8 mouse cellular contexts compared by ENCODE assay signal in the genomic region with DNA sequence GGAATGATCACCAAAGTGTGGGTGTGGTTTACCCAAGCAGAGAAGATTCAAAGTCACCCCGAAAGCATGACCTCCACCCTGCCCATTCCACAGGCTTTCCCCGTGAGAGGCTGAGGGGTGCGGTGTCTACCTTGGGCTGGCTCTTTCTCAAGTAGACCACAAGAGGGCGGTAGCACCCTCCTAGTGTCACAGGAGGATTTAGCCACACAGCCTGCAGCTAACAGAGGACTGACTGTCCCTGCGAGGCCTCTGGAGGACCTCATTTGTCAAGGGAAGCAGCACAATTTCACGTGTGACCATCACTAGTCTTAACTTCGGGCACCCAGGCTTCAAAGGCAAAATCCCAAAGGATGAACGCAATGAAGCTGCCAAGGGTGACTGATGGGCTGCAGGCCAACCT. TPM values are rescaled to one million over a fixed set of nuclear protein-coding genes. Genes with fewer than 3 reads are reported as not detected.
DNase-seq lines count a peak whose midpoint lies in the region; ATAC-seq and TF ChIP-seq lines count a peak whose summit lies in the region.

No protein-coding gene starts in this region.

- peak; percentile 87 for TF ChIP-seq CTCF in E14TG2a.4 (conservative IDR thresholded peaks at IDR 0.05; ENCODE audit: low read length)
- TF ChIP-seq CTCF in kidney, postnatal 0 days (IDR thresholded peaks at IDR 0.05; ENCODE audit: low read depth): peak; percentile 95
- TF ChIP-seq CTCF in liver, postnatal 0 days (IDR thresholded peaks at IDR 0.05; ENCODE audit: low read depth): peak; percentile 92

- no peak for TF ChIP-seq EP300 in liver, postnatal 0 days (IDR thresholded peaks at IDR 0.05; ENCODE audit: low read depth)

- peaks cover 25% of the 10 kb centered on the region for H3K27me3 ChIP-seq in E14TG2a.4 (ENCODE audit: insufficient read depth, low read length)
- no peaks in the 10 kb centered on the region for H3K27me3 ChIP-seq in embryonic facial prominence, embryonic 11.5 days (ENCODE audit: control insufficient read depth, insufficient read depth, low read length)
- 0 out of 2 replicates have a peak, but pooled peaks cover 7% of the 10 kb centered on the region for H3K27me3 ChIP-seq in heart, embryonic 16.5 days (ENCODE audit: control insufficient read depth, insufficient read depth, low read length)
- no peaks in the 10 kb centered on the region for H3K27me3 ChIP-seq in kidney, postnatal 0 days (ENCODE audit: insufficient read depth, low read length)
- 0 out of 2 replicates have a peak, but pooled peaks cover 3% of the 10 kb centered on the region for H3K27me3 ChIP-seq in liver, postnatal 0 days (ENCODE audit: insufficient read depth, low read length)
- no peaks in the 10 kb centered on the region for H3K27me3 ChIP-seq in neural tube, embryonic 13.5 days

- H3K9ac ChIP-seq in embryonic facial prominence, embryonic 11.5 days (replicated peaks; ENCODE audit: low read length): no peak overlapping the region
- no peak overlapping the region for H3K9ac ChIP-seq in heart, embryonic 16.5 days (ENCODE audit: low read length)
- no peak overlapping the region for H3K9ac ChIP-seq in kidney, postnatal 0 days (ENCODE audit: low read depth, low read length)
- H3K9ac ChIP-seq in liver, postnatal 0 days (replicated peaks): no peak overlapping the region
- H3K9ac ChIP-seq in neural tube, embryonic 13.5 days: no peak overlapping the region

- peaks cover 14% of the 10 kb centered on the region; the same call in 1 of the 2 replicates for H3K4me1 ChIP-seq in E14TG2a.4 (replicated peaks; ENCODE audit: low read depth, low read length)
- no peaks in the 10 kb centered on the region for H3K4me1 ChIP-seq in embryonic facial prominence, embryonic 11.5 days (ENCODE audit: control insufficient read depth, insufficient read depth, low read length)
- H3K4me1 ChIP-seq in heart, embryonic 16.5 days (ENCODE audit: control insufficient read depth, insufficient read depth, low read length): peaks cover 14% of the 10 kb centered on the region; the same call in 1 of the 2 replicates
- H3K4me1 ChIP-seq in kidney, postnatal 0 days (replicated peaks; ENCODE audit: insufficient read depth, low read length): no peaks in the 10 kb centered on the region
- H3K4me1 ChIP-seq in liver, postnatal 0 days (ENCODE audit: insufficient read depth): no peaks in the 10 kb centered on the region
- no peaks in the 10 kb centered on the region for H3K4me1 ChIP-seq in neural tube, embryonic 13.5 days (replicated peaks)

- H3K36me3 ChIP-seq in E14TG2a.4 (ENCODE audit: insufficient read depth, low read length): no peaks in the 10 kb centered on the region
- no peaks in the 10 kb centered on the region for H3K36me3 ChIP-seq in embryonic facial prominence, embryonic 11.5 days (replicated peaks; ENCODE audit: control insufficient read depth, insufficient read depth, low read depth, low read length)
- no peaks in the 10 kb centered on the region for H3K36me3 ChIP-seq in heart, embryonic 16.5 days (ENCODE audit: control insufficient read depth, insufficient read depth)
- H3K36me3 ChIP-seq in kidney, postnatal 0 days (ENCODE audit: insufficient read depth, low read length): no peaks in the 10 kb centered on the region
- H3K36me3 ChIP-seq in liver, postnatal 0 days (replicated peaks; ENCODE audit: insufficient read depth, low read length): no peaks in the 10 kb centered on the region
- no peaks in the 10 kb centered on the region for H3K36me3 ChIP-seq in neural tube, embryonic 13.5 days

- H3K27ac ChIP-seq in embryonic facial prominence, embryonic 11.5 days (replicated peaks; ENCODE audit: low read depth, low read length): no peak overlapping the region
- no peak overlapping the region for H3K27ac ChIP-seq in heart, embryonic 16.5 days (ENCODE audit: low read length)
- H3K27ac ChIP-seq in kidney, postnatal 0 days: no peak overlapping the region
- no peak overlapping the region for H3K27ac ChIP-seq in liver, postnatal 0 days (ENCODE audit: low read depth)
- H3K27ac ChIP-seq in neural tube, embryonic 13.5 days (replicated peaks): no peak overlapping the region

- 9% methylated on average over 8 of the region's 8 CpGs for WGBS in embryonic facial prominence, embryonic 11.5 days
- 6% methylated on average over 8 of the region's 8 CpGs for WGBS in heart, embryonic 16.5 days
- 8% methylated on average over 8 of the region's 8 CpGs for WGBS in kidney, postnatal 0 days
- 13% methylated on average over 8 of the region's 8 CpGs for WGBS in liver, postnatal 0 days (ENCODE audit: insufficient replicate concordance)
- WGBS in neural tube, embryonic 13.5 days: 14% methylated on average over 8 of the region's 8 CpGs

- peaks cover 5% of the 10 kb centered on the region; the same call in 1 of the 2 replicates for H3K9me3 ChIP-seq in E14TG2a.4 (ENCODE audit: low read length)
- H3K9me3 ChIP-seq in embryonic facial prominence, embryonic 11.5 days (replicated peaks; ENCODE audit: control insufficient read depth, low read length): no peaks in the 10 kb centered on the region
- H3K9me3 ChIP-seq in heart, embryonic 16.5 days (replicated peaks; ENCODE audit: control insufficient read depth, low read length): no peaks in the 10 kb centered on the region
- no peaks in the 10 kb centered on the region for H3K9me3 ChIP-seq in kidney, postnatal 0 days (replicated peaks; ENCODE audit: low read length)
- no peaks in the 10 kb centered on the region for H3K9me3 ChIP-seq in liver, postnatal 0 days (ENCODE audit: low read length)
- no peaks in the 10 kb centered on the region for H3K9me3 ChIP-seq in neural tube, embryonic 13.5 days

- DNase-seq in adrenal gland, postnatal 14 days: peak; percentile 79
- peak; percentile 79 for DNase-seq in embryonic facial prominence, embryonic 11.5 days (ENCODE audit: low spot score)
- DNase-seq in kidney, postnatal 0 days (ENCODE audit: low spot score): peak; percentile 87
- peak; percentile 67 for DNase-seq in liver, postnatal 0 days
- DNase-seq in thymus, postnatal 36 days: peak; percentile 35 to 36

- ATAC-seq in embryonic facial prominence, embryonic 11.5 days (replicated peaks; ENCODE audit: insufficient number of reproducible peaks, low FRiP score, low TSS enrichment, low read depth): peak; percentile 40; the same call in 1 of the 2 replicates
- ATAC-seq in heart, embryonic 16.5 days (replicated peaks; ENCODE audit: extremely low read depth, insufficient read depth, low FRiP score): peak; percentile 73; the same call in 1 of the 2 replicates
- ATAC-seq in kidney, postnatal 0 days (replicated peaks; ENCODE audit: low FRiP score, low read depth): peak; percentile 69
- ATAC-seq in liver, postnatal 0 days: peak; percentile 62; the same call in 1 of the 2 replicates
- peak; percentile 91; the same call in 1 of the 2 replicates for ATAC-seq in neural tube, embryonic 13.5 days (ENCODE audit: low read depth)

- H3K4me2 ChIP-seq in embryonic facial prominence, embryonic 11.5 days (ENCODE audit: low read depth, low read length): no peak overlapping the region
- no peak overlapping the region for H3K4me2 ChIP-seq in heart, embryonic 16.5 days (ENCODE audit: low read depth, low read length)
- H3K4me2 ChIP-seq in kidney, postnatal 0 days (ENCODE audit: low read length): no peak overlapping the region
- H3K4me2 ChIP-seq in liver, postnatal 0 days (ENCODE audit: low read depth, low read length): no peak overlapping the region
- no peak overlapping the region for H3K4me2 ChIP-seq in neural tube, embryonic 13.5 days

- H3K4me3 ChIP-seq in E14TG2a.4 (replicated peaks; ENCODE audit: low read length): no peak overlapping the region
- H3K4me3 ChIP-seq in embryonic facial prominence, embryonic 11.5 days (ENCODE audit: low read depth, low read length): no peak overlapping the region
- H3K4me3 ChIP-seq in heart, embryonic 16.5 days (ENCODE audit: low read length): no peak overlapping the region
- H3K4me3 ChIP-seq in kidney, postnatal 0 days (replicated peaks; ENCODE audit: low read depth, low read length): no peak overlapping the region
- no peak overlapping the region for H3K4me3 ChIP-seq in liver, postnatal 0 days (ENCODE audit: low read depth, low read length)
- H3K4me3 ChIP-seq in neural tube, embryonic 13.5 days: no peak overlapping the region

RNA-seq across cellular contexts. Expression of gene Fahd2a, which starts 17.9 kb away (rescaled TPM):
- total RNA-seq in adrenal gland, postnatal 14 days (2021): 48.1 and 48.5 TPM in 2 replicates
- polyA plus RNA-seq in embryonic facial prominence, embryonic 11.5 days (2014; fragmentation: Nextera tagmentation; extraction: Ambion mirVana): 24.0 and 24.8 TPM in 2 replicates
- 27.8 and 31.8 TPM in 2 replicates for polyA plus RNA-seq in heart, embryonic 16.5 days (2015; fragmentation: Nextera tagmentation; extraction: Ambion mirVana)
- 61.3 and 62.2 TPM in 2 replicates for polyA plus RNA-seq in kidney, postnatal 0 days (2015; fragmentation: Nextera tagmentation; extraction: Ambion mirVana)
- polyA plus RNA-seq in liver, postnatal 0 days (2015; fragmentation: Nextera tagmentation; extraction: Ambion mirVana): 14.7 and 16.9 TPM in 2 replicates
- 24.7 and 32.5 TPM in 2 replicates for polyA plus RNA-seq in neural tube, embryonic 13.5 days (2015; fragmentation: Nextera tagmentation; extraction: Ambion mirVana)

RNA-seq across cellular contexts. Expression of gene Gpat2, which starts 37.3 kb away (rescaled TPM):
- total RNA-seq in adrenal gland, postnatal 14 days (2021): 0.37 and 0.38 TPM in 2 replicates
- polyA plus RNA-seq in embryonic facial prominence, embryonic 11.5 days (2014; fragmentation: Nextera tagmentation; extraction: Ambion mirVana): 0.31 TPM in 1 of 2 replicates, not detected in the other
- 0.35 and 0.44 TPM in 2 replicates for polyA plus RNA-seq in heart, embryonic 16.5 days (2015; fragmentation: Nextera tagmentation; extraction: Ambion mirVana)
- polyA plus RNA-seq in kidney, postnatal 0 days (2015; fragmentation: Nextera tagmentation; extraction: Ambion mirVana): 0.10 and 0.12 TPM in 2 replicates
- 0.46 and 0.51 TPM in 2 replicates for polyA plus RNA-seq in liver, postnatal 0 days (2015; fragmentation: Nextera tagmentation; extraction: Ambion mirVana)
- polyA plus RNA-seq in neural tube, embryonic 13.5 days (2015; fragmentation: Nextera tagmentation; extraction: Ambion mirVana): 0.29 and 0.31 TPM in 2 replicates

RNA-seq across cellular contexts. Expression of gene Kcnip3, which starts 59.6 kb away (rescaled TPM):
- total RNA-seq in adrenal gland, postnatal 14 days (2021): 5.1 and 5.3 TPM in 2 replicates
- polyA plus RNA-seq in embryonic facial prominence, embryonic 11.5 days (2014; fragmentation: Nextera tagmentation; extraction: Ambion mirVana): 2.8 and 3.0 TPM in 2 replicates
- 1.3 and 2.0 TPM in 2 replicates for polyA plus RNA-seq in heart, embryonic 16.5 days (2015; fragmentation: Nextera tagmentation; extraction: Ambion mirVana)
- polyA plus RNA-seq in kidney, postnatal 0 days (2015; fragmentation: Nextera tagmentation; extraction: Ambion mirVana): 1.6 and 2.5 TPM in 2 replicates
- polyA plus RNA-seq in liver, postnatal 0 days (2015; fragmentation: Nextera tagmentation; extraction: Ambion mirVana): 0.23 and 0.43 TPM in 2 replicates
- 3.1 and 3.9 TPM in 2 replicates for polyA plus RNA-seq in neural tube, embryonic 13.5 days (2015; fragmentation: Nextera tagmentation; extraction: Ambion mirVana)

Comparison
In these comparisons a context has a peak if more than half of its experiments do, and no peak if none do; other contexts are left out.
1. DNase-seq: peak in every context shown above with its lines; median percentile 87 in kidney, postnatal 0 days; 79 in adrenal gland, postnatal 14 days; 79 in embryonic facial prominence, embryonic 11.5 days; 67 in liver, postnatal 0 days; 36 in thymus, postnatal 36 days.
2. ATAC-seq: peak in every context shown above with its lines; median percentile 91 in neural tube, embryonic 13.5 days; 73 in heart, embryonic 16.5 days; 69 in kidney, postnatal 0 days; 62 in liver, postnatal 0 days; 40 in embryonic facial prominence, embryonic 11.5 days.